Comparison of ENCODE assay signal across 8 mouse cellular contexts in the genomic region with DNA sequence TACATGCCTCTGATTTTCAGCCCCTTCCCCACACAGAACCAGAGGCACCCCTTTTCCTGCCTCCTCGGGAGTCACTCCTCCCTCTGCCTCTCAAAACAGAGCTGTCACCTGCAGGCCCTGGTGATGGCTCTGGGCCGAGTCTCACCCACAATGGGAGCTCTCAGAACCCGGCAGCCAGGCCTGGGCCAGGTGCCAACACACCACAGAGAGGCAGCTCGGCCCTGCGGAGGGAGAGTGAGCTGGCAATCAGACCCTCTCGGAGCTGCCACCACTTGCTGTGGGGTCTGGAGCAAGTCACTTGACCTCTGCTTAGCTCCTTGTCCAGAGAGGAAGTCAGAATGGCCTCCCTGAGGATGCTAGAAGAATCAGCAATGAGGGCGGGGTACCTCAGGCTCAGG.
DNase-seq lines count a peak whose midpoint lies in the region; ATAC-seq and TF ChIP-seq lines count a peak whose summit lies in the region.

No protein-coding gene starts in this region.

- H3K4me3 ChIP-seq in embryonic facial prominence, embryonic 13.5 days, result no peak overlapping the region
- H3K4me3 ChIP-seq in heart, postnatal 0 days (ENCODE audit: low read depth, low read length), result no peak overlapping the region

- no peak overlapping the region for H3K4me2 ChIP-seq in embryonic facial prominence, embryonic 13.5 days
- H3K4me2 ChIP-seq in heart, postnatal 0 days (ENCODE audit: low read depth, low read length), result no peak overlapping the region

- peak; percentile 18 for DNase-seq in urinary bladder, postnatal 14 days (ENCODE audit: low spot score)
- no peak for DNase-seq in urinary bladder, adult 18-20 months (ENCODE audit: low spot score in 2 of 2)
- peak; percentile 49 for DNase-seq in heart, postnatal 0 days (ENCODE audit: low spot score)
- DNase-seq in layer of hippocampus, postnatal 25 days (ENCODE audit: extremely low spot score in 1 of 2, low spot score in 1 of 2), result peak; percentile 57 to 70
- peak; percentile 66 for DNase-seq in lung, postnatal 36 days
- DNase-seq in telencephalon, adult 2 months (ENCODE audit: low read depth, low spot score), result peak; percentile 34
- no peak for DNase-seq in B cell, adult 2 months

- no peaks in the 10 kb centered on the region for H3K9me3 ChIP-seq in embryonic facial prominence, embryonic 13.5 days
- H3K9me3 ChIP-seq in heart, postnatal 0 days (replicated peaks; ENCODE audit: control insufficient read depth, low read length), result no peaks in the 10 kb centered on the region

- no peaks in the 10 kb centered on the region for H3K27me3 ChIP-seq in embryonic facial prominence, embryonic 13.5 days
- H3K27me3 ChIP-seq in heart, postnatal 0 days (ENCODE audit: control insufficient read depth, insufficient read depth, low read length), result no peaks in the 10 kb centered on the region

- H3K27ac ChIP-seq in embryonic facial prominence, embryonic 13.5 days, result 0 out of 2 replicates have a peak overlapping the region, but pooled peaks have one; percentile 40
- no peak overlapping the region for H3K27ac ChIP-seq in heart, postnatal 0 days (ENCODE audit: low read depth)

- peaks cover 10% of the 10 kb centered on the region; the same call in 1 of the 2 replicates for H3K4me1 ChIP-seq in embryonic facial prominence, embryonic 13.5 days
- no peaks in the 10 kb centered on the region for H3K4me1 ChIP-seq in heart, postnatal 0 days (ENCODE audit: control insufficient read depth, insufficient read depth)

- no peak for TF ChIP-seq EP300 in heart, postnatal 0 days (IDR thresholded peaks at IDR 0.05; ENCODE audit: low read depth)

- no peaks in the 10 kb centered on the region for H3K36me3 ChIP-seq in embryonic facial prominence, embryonic 13.5 days
- H3K36me3 ChIP-seq in heart, postnatal 0 days (replicated peaks; ENCODE audit: control insufficient read depth, insufficient read depth, low read length), result no peaks in the 10 kb centered on the region

- WGBS in embryonic facial prominence, embryonic 13.5 days, result 48% methylated on average over 7 of the region's 7 CpGs
- WGBS in heart, postnatal 0 days, result 15% methylated on average over 7 of the region's 7 CpGs

- TF ChIP-seq CTCF in heart, postnatal 0 days (IDR thresholded peaks at IDR 0.05; ENCODE audit: low read depth), result no peak

- ATAC-seq in embryonic facial prominence, embryonic 13.5 days (ENCODE audit: insufficient number of reproducible peaks, insufficient read depth, low FRiP score, low TSS enrichment, low read depth), result peak; percentile 67
- ATAC-seq in heart, postnatal 0 days (ENCODE audit: insufficient read depth, low read depth), result peak; percentile 79

- H3K9ac ChIP-seq in embryonic facial prominence, embryonic 13.5 days, result no peak overlapping the region
- H3K9ac ChIP-seq in heart, postnatal 0 days (replicated peaks; ENCODE audit: low read depth, low read length), result no peak overlapping the region

Comparison
In these comparisons a context has a peak if more than half of its experiments do, and no peak if none do; other contexts are left out.
1. DNase-seq: peak in urinary bladder, postnatal 14 days (single experiment), heart, postnatal 0 days (single experiment), layer of hippocampus, postnatal 25 days (2 of 2), lung, postnatal 36 days (single experiment) and telencephalon, adult 2 months (single experiment); none in urinary bladder, adult 18-20 months (0 of 2) and B cell, adult 2 months (0 of 2).